Mouse (Mus musculus) heart, adult 2 months (tissue): ENCODE measurements around the gene Rps6ka5. TPM values are rescaled to one million over a fixed set of nuclear protein-coding genes. Genes with fewer than 3 reads are reported as not detected.

Experiments
- DNase-seq, 2 experiments: peaks; one replicate each; pipeline ENCODE4 v3.0.0; 2021
- H3K27ac ChIP-seq: fragments of 200-600 bp; 2 replicates; pipeline ENCODE4 v1.8.1; 2022
- H3K27me3 ChIP-seq: fragments of 200-500 bp; 2 replicates; pipeline ENCODE4 v1.6.1; 2012; ENCODE audit warnings: mild to moderate bottlenecking, low read length, inconsistent platforms, mixed read lengths; ENCODE audit not compliant: control insufficient read depth, insufficient read depth
- H3K36me3 ChIP-seq: fragments of 200-500 bp; 2 replicates; pipeline ENCODE4 v1.6.1; 2012; ENCODE audit warnings: low read length, inconsistent platforms; ENCODE audit not compliant: control insufficient read depth, insufficient read depth
- H3K4me1 ChIP-seq: fragments of 200-500 bp; 2 replicates; pipeline ENCODE4 v1.6.1; 2011; ENCODE audit warnings: low read length; ENCODE audit not compliant: control insufficient read depth, insufficient read depth
- H3K4me3 ChIP-seq: fragments of 200-600 bp; 2 replicates; pipeline ENCODE4 v1.8.1; 2022
- H3K79me2 ChIP-seq: fragments of 200-500 bp; replicated peaks from 2 replicates; pipeline ENCODE4 v1.6.1; 2012; ENCODE audit warnings: mild to moderate bottlenecking, inconsistent platforms, low read length, moderate library complexity, mixed read lengths; ENCODE audit not compliant: control insufficient read depth, insufficient read depth
- H3K9ac ChIP-seq: fragments of 200-500 bp; 2 replicates; pipeline ENCODE4 v1.6.1; 2012; ENCODE audit warnings: low read depth, mild to moderate bottlenecking, control low read depth, inconsistent platforms, low read length, mixed read lengths
- CTCF ChIP-seq: fragments of 200-600 bp; IDR thresholded peaks from 2 replicates; pipeline ENCODE4 v1.8.1; 2022; ENCODE audit warnings: antibody characterized with exemption, mild to moderate bottlenecking, moderate library complexity
- EP300 ChIP-seq: fragments of 200-500 bp; IDR thresholded peaks from 2 replicates; pipeline ENCODE4 v1.6.1; 2011; ENCODE audit warnings: low read depth, low read length, control low read depth; ENCODE audit not compliant: insufficient read depth
- POLR2A ChIP-seq: fragments of 200-500 bp; IDR thresholded peaks from 2 replicates; pipeline ENCODE4 v1.6.1; 2011; ENCODE audit warnings: mild to moderate bottlenecking, low read depth, low read length, control low read depth; ENCODE audit not compliant: insufficient read depth
- WGBS: fragments of 180-500 bp; shearing (Covaris S2); methylation state at CpG from one replicate; pipeline ENCODE4 v1.1.7; 2018; 5-methylcytosine and 5-hydroxymethylcytosine counted together
- intact Hi-C: fragments of 180-260 bp; cut with DNase I; formaldehyde crosslinking; loops from one replicate; pipeline ENCODE4 v1.15.1; 2025
- polyA plus RNA-seq: library from polyadenylated mRNA; depleted of rRNA; stranded (reverse); fragments of >200 nt; gene quantifications from 2 replicates; pipeline ENCODE4 v1.2.3, GENCODE M21; 2012
- total RNA-seq, 2 experiments: library from RNA; stranded (reverse); gene quantifications; 2 replicates each; pipeline ENCODE4 v1.2.3; 2021

Rps6ka5 gene
- total and polyA plus RNA-seq, 3 experiments = 2.1 to 13.5 (median 10.8) TPM

DNA sequence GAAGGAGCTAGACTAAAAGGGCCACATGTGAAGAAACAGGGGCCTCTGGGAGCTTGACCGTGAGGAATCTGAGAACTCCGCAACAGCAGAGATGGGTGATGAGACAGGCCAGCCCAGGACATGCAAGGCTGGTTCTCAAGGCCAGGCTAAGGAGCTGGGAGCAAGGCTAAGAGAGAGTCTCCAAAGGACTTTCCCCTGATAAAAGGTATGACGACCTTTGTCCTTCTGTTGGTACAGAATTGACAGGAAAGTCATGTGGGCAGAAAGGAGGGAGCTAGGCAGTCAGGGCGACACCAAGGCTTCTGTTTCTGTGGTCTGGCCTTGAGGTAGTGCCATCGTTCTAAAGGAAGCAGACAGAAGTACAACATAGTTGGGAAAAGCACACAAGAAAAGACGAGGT is 173.1 kb downstream of the Rps6ka5 start:
- H3K4me1 ChIP-seq = no peaks in the 10 kb centered on the region
- H3K27me3 ChIP-seq = no peaks in the 10 kb centered on the region
- WGBS = 92% methylated on average over 6 of the region's 6 CpGs
- H3K36me3 ChIP-seq = no peaks in the 10 kb centered on the region
- no peak overlapping the region for H3K27ac ChIP-seq
- intact Hi-C loops = no loop called here
- no peak for TF ChIP-seq CTCF
- TF ChIP-seq POLR2A = no peak
- TF ChIP-seq EP300 = no peak
- no peak overlapping the region for H3K9ac ChIP-seq
- no peaks in the 10 kb centered on the region for H3K79me2 ChIP-seq
- H3K4me3 ChIP-seq = no peak overlapping the region
- DNase-seq = no peak

DNA sequence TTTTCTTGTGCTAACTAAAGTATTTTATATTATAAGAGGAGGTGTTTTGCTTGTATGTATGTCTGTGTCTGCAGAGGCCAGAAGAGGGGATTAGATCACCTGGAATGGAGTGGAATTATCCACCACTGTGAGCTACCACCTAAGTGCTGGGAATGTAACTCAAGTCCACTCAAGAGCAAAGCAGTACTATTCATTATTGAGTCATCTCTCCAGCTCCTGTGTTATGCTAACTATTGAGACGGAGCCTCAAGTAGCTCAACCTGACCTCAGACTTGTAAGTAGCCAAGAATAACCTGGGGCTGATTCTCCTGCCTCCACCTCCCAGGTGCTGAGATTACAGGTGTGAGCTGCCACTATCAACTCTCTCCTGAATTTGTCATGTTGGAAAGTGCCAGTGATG is 174.8 kb downstream of the Rps6ka5 start:
- no peak for DNase-seq
- 87% methylated on average over 1 of the region's 1 CpGs for WGBS
- TF ChIP-seq EP300 = no peak
- TF ChIP-seq POLR2A = no peak
- no peak for TF ChIP-seq CTCF
- intact Hi-C loops = no loop called here
- no peaks in the 10 kb centered on the region for H3K79me2 ChIP-seq
- H3K4me3 ChIP-seq = no peak overlapping the region
- H3K36me3 ChIP-seq = no peaks in the 10 kb centered on the region
- no peak overlapping the region for H3K9ac ChIP-seq
- H3K27ac ChIP-seq = no peak overlapping the region
- no peaks in the 10 kb centered on the region for H3K27me3 ChIP-seq
- no peaks in the 10 kb centered on the region for H3K4me1 ChIP-seq

DNA sequence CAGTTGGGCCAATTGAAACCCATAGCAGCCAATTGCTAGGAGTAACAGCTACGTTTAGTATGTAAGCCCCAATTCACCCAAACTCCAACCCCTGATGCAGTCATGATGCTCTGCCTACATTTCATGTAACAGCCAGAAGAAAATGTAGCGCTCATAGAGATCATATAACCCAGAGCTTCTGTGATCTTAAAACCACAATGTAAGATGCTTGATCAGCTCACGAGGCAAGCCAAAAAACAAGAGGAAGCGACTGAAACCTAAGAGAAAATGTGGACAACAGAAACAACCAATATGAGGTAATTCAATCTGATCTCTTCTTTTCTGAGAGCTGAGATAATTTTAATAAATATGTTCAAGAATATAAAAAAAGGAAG is 182.6 kb downstream of the Rps6ka5 start:
- Histone ChIP-seq H3K36me3 (peaks cover 3% of the 10 kb centered on the region), H3K4me1 (peaks cover 2% of the 10 kb centered on the region), H3K27ac (no peak overlapping the region), H3K27me3 (no peaks in the 10 kb centered on the region), H3K79me2 (no peaks in the 10 kb centered on the region), H3K4me3 (no peak overlapping the region), H3K9ac (no peak overlapping the region)
- intact Hi-C loops = loop anchor here (5.0 kb wide), 1 partner anchor 33 kb away; no protein-coding TSS in a partner anchor
- DNase-seq = no peak
- 95% methylated on average over 4 of the region's 4 CpGs for WGBS
- TF ChIP-seq EP300 (no peak), CTCF (no peak), POLR2A (no peak)

DNA sequence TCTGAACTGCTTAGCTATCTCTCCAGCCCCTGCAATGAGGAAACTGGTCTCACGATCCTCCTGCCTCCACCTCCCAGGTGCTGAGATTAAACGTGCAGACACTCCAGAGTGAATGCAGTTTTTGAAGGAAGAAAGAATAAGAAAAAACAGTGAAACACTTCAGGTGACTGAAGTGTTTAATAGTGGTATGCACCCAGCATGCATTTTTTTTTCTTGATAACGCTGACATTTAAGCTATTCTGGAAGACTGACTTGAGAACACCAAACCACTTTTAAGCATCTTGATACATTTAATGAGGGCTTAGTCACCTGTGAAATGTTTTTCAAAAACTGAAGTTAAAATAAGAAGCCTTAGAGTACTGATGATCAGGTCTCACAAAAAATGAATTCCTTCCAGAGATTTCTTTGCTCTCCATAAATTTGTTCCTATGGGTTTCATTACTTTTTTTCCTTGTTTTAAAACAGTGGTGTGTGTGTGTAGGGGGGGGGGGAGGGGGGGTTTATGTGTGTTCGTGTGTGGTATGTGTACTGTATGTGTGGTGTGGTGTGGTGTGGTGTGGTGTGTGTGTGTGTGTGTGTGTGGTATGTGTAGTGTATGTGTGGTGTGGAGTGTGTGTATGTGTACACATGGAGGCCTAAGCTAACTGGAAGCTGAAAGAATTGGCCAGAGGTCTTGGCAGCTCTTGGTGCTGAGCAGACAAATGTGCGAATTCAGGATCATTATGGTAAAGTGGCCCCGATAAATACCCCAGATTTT is 183.2 kb downstream of the Rps6ka5 start:
- no peak overlapping the region for H3K4me3 ChIP-seq
- no peak for TF ChIP-seq CTCF
- no peak for TF ChIP-seq POLR2A
- no peak for TF ChIP-seq EP300
- H3K36me3 ChIP-seq = peaks cover 8% of the 10 kb centered on the region
- 88% methylated on average over 6 of the region's 6 CpGs for WGBS
- H3K79me2 ChIP-seq = no peaks in the 10 kb centered on the region
- no peak overlapping the region for H3K9ac ChIP-seq
- no peaks in the 10 kb centered on the region for H3K27me3 ChIP-seq
- H3K27ac ChIP-seq = no peak overlapping the region
- intact Hi-C loops = loop anchor here (5.0 kb wide), 1 partner anchor 34 kb away; no protein-coding TSS in a partner anchor
- no peak for DNase-seq
- H3K4me1 ChIP-seq = peaks cover 3% of the 10 kb centered on the region

DNA sequence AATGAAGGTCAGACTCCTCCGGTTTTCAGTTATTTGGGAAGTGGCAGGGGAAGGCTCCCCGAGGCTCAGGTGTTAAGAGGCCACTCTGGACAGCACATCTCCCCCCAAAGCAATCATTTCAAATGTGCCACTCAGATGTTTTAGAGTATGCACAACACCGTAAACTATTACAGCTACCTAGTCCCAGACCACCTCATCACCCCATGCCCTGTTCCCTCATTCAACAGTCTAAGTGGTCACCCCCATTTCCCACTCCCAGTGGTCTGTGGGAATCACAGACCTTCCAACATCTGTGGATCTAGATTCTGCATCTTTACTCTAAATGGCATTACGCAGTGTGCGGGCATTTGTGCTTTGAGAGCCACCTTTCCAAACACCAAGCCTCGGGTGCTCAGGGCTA is 184.3 kb downstream of the Rps6ka5 start:
- Histone ChIP-seq H3K36me3 (peaks cover 10% of the 10 kb centered on the region), H3K4me3 (no peak overlapping the region), H3K27me3 (no peaks in the 10 kb centered on the region), H3K79me2 (no peaks in the 10 kb centered on the region), H3K9ac (no peak overlapping the region), H3K4me1 (peaks cover 5% of the 10 kb centered on the region), H3K27ac (no peak overlapping the region)
- DNase-seq = no peak
- intact Hi-C loops = loop anchor here (5.0 kb wide), 1 partner anchor 35 kb away; no protein-coding TSS in a partner anchor
- WGBS = 94% methylated on average over 6 of the region's 6 CpGs
- TF ChIP-seq POLR2A (no peak), CTCF (no peak), EP300 (no peak)

DNA sequence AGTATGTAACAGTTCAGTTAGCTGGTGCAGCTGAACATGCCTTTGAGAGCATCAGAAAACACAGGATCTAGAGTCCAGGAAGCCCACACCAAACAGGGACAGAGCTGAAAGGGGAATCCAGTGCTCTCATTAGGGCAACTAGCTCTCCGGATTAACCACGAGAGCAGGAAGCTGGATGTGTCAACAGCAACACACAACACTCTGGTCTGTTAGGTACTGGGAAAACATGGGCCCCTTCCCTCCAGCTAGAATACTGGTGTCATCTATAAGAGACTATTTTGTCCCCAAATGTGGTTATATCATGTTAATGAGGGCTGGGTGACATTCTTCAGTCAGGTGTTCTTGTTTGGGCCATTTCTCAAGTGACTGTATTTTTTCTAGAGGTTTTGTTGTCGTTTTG is 184.7 kb downstream of the Rps6ka5 start:
- WGBS = 40% methylated on average over 3 of the region's 3 CpGs
- Histone ChIP-seq H3K9ac (no peak overlapping the region), H3K27me3 (no peaks in the 10 kb centered on the region), H3K4me3 (no peak overlapping the region), H3K36me3 (peaks cover 10% of the 10 kb centered on the region), H3K79me2 (no peaks in the 10 kb centered on the region), H3K27ac (no peak overlapping the region), H3K4me1 (peaks cover 5% of the 10 kb centered on the region)
- intact Hi-C loops = loop anchor here (5.0 kb wide), 1 partner anchor 35 kb away; no protein-coding TSS in a partner anchor
- no peak for TF ChIP-seq POLR2A
- TF ChIP-seq CTCF = no peak
- no peak for TF ChIP-seq EP300
- DNase-seq = no peak
